Mouse (Mus musculus): ENCODE data around the gene Fbxo2.
"Not testable (repeated sequence)": the region's sequence is repeated elsewhere in the genome, so short reads cannot be mapped to it uniquely, and the experiment has no call there.

- TF ChIP-seq MAFK (IDR thresholded peaks at IDR 0.05; ENCODE audit: insufficient read depth, low read depth, low read length); ZC3H11A (IDR thresholded peaks at IDR 0.05; ENCODE audit: borderline replicate concordance, low read depth, low read length); HCFC1 (IDR thresholded peaks at IDR 0.05; ENCODE audit: borderline replicate concordance, insufficient read depth, low read length); ZNF384 (IDR thresholded peaks at IDR 0.05; ENCODE audit: low read depth, low read length): not testable (repeated sequence)
Observed at GRCm38 (mm10) chr4:148176603-148177002, 16.2 kb downstream of the Fbxo2 start.

Data from ES-E14 (cell line).